Mouse (Mus musculus) stomach, embryonic 14.5 days (tissue): Measurements from ENCODE around the gene Tab3. TPM values are rescaled to one million over a fixed set of nuclear protein-coding genes. Genes with fewer than 3 reads are reported as not detected.
A peak's percentile ranks its signal among the peaks of the same experiment; 100 is the strongest.

ENCODE experiments used
- ATAC-seq: fragments of 200-750 bp; cut with Nextera tagmentation; 2 replicates; pipeline ENCODE4 v1.8.0; 2017; ENCODE audit warnings: low read depth, moderate TSS enrichment; ENCODE audit not compliant: insufficient number of reproducible peaks, insufficient read depth, low FRiP score
- H3K27ac ChIP-seq: fragments of 300-500 bp; sonication (generic); 2 replicates; pipeline ENCODE4 v1.5.1; 2014; ENCODE audit warnings: mild to moderate bottlenecking, low read length, moderate library complexity, mixed read lengths
- H3K27me3 ChIP-seq: fragments of 300-500 bp; sonication (generic); 2 replicates; pipeline ENCODE4 v1.6.1; 2014; ENCODE audit warnings: low read length, control low read depth, mixed read lengths; ENCODE audit not compliant: control insufficient read depth, insufficient read depth
- H3K36me3 ChIP-seq: fragments of 300-500 bp; sonication (generic); 2 replicates; pipeline ENCODE4 v1.6.1; 2014; ENCODE audit warnings: mild to moderate bottlenecking, control low read depth, low read length, moderate library complexity, mixed read lengths; ENCODE audit not compliant: control insufficient read depth, insufficient read depth
- H3K4me1 ChIP-seq: fragments of 300-500 bp; sonication (generic); 2 replicates; pipeline ENCODE4 v1.6.1; 2014; ENCODE audit warnings: low read length, control low read depth, mixed read lengths; ENCODE audit not compliant: control insufficient read depth, insufficient read depth
- H3K4me2 ChIP-seq: fragments of 300-500 bp; sonication (generic); replicated peaks from 2 replicates; pipeline ENCODE4 v1.6.1; 2014; ENCODE audit warnings: low read depth, low read length, control low read depth
- H3K4me3 ChIP-seq: fragments of 300-500 bp; sonication (generic); 2 replicates; pipeline ENCODE4 v1.5.1; 2014; ENCODE audit warnings: low read depth, low read length, control low read depth
- H3K9ac ChIP-seq: fragments of 300-500 bp; sonication (generic); replicated peaks from 2 replicates; pipeline ENCODE4 v1.6.1; 2014; ENCODE audit warnings: low read depth, mild to moderate bottlenecking, control low read depth, low read length, moderate library complexity, mixed read lengths
- H3K9me3 ChIP-seq: fragments of 300-500 bp; sonication (generic); 2 replicates; pipeline ENCODE4 v1.6.1; 2016; ENCODE audit warnings: low read depth, low read length, control low read depth; ENCODE audit not compliant: control insufficient read depth
- WGBS: fragments of 180-500 bp; shearing (Covaris S2); extraction: QIAGEN DNeasy Blood & Tissue Kit; methylation state at CpG from one replicate; pipeline ENCODE4 v1.1.7; 2014; 5-methylcytosine and 5-hydroxymethylcytosine counted together
- polyA plus RNA-seq: library from polyadenylated mRNA; unstranded; fragments of >200 nt; fragmentation: Nextera tagmentation; extraction: Ambion mirVana; gene quantifications from 2 replicates; pipeline ENCODE4 v1.2.1, GENCODE M21; 2014

Gene Tab3
- polyA plus RNA-seq, result 5.3 and 6.2 TPM in 2 replicates

DNA sequence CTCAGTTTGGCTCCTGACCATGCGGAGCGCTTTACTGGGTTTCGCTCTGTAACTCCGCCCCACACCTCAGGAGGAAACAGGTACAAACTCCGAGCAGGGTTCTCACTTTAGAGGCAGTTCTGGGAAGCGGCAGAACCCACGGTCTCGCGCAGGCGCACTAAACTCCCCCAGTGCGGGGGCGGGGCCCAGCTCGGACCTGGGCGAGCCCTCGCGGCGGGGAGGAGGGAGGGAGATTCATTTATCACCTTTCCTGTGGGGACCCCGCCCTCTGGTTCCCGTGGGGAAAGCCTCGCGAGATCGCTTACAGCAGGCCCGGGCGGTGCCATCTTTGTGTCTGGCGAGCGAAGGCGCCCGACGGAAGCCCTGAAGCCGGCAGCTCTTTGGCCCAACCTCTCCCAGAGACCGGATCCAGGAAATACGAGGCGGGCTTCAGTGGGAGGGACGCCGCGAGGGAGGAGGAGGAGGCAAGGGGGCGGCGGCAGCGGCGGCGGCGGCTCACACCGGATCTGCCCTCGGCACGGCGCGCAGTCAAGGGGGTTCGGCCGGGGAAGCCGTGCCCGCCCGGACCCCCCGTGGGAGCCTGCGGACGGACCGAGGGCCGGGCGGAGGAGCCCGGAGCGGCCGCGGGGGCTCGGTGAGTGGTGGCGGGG is at the start of gene Tab3:
Tab3 (plus strand) TSS at position 491 of the 650 bp plus-strand sequence.
- 0 out of 2 replicates have a peak within 1 kb of the TSS, but pooled peaks have one; percentile 48 for H3K27ac ChIP-seq
- no peaks in the 10 kb centered on the region for H3K27me3 ChIP-seq
- H3K4me2 ChIP-seq, result peak within 1 kb of the TSS; percentile 40
- peak within 1 kb of the TSS; percentile 71 for H3K9ac ChIP-seq
- peak within 1 kb of the TSS; percentile 60 for H3K4me3 ChIP-seq
- H3K36me3 ChIP-seq, result no peaks in the 10 kb centered on the region
- H3K4me1 ChIP-seq, result no peaks in the 10 kb centered on the region
- ATAC-seq, result peak; percentile 97
- 19% methylated on average over 37 of the region's 64 CpGs for WGBS
- H3K9me3 ChIP-seq, result no peaks in the 10 kb centered on the region

GRCm38 (mm10) chrX:85525545-85525944 is 48.3 kb upstream of the Tab3 start:
- H3K27ac ChIP-seq, result no peak overlapping the region
- H3K4me2 ChIP-seq, result no peak overlapping the region
- no peaks in the 10 kb centered on the region for H3K9me3 ChIP-seq
- H3K4me1 ChIP-seq, result no peaks in the 10 kb centered on the region
- ATAC-seq, result no peak
- no peaks in the 10 kb centered on the region for H3K27me3 ChIP-seq
- H3K9ac ChIP-seq, result no peak overlapping the region
- H3K4me3 ChIP-seq, result no peak overlapping the region
- no peaks in the 10 kb centered on the region for H3K36me3 ChIP-seq
- WGBS, result 24% methylated on average over 1 of the region's 1 CpGs

DNA sequence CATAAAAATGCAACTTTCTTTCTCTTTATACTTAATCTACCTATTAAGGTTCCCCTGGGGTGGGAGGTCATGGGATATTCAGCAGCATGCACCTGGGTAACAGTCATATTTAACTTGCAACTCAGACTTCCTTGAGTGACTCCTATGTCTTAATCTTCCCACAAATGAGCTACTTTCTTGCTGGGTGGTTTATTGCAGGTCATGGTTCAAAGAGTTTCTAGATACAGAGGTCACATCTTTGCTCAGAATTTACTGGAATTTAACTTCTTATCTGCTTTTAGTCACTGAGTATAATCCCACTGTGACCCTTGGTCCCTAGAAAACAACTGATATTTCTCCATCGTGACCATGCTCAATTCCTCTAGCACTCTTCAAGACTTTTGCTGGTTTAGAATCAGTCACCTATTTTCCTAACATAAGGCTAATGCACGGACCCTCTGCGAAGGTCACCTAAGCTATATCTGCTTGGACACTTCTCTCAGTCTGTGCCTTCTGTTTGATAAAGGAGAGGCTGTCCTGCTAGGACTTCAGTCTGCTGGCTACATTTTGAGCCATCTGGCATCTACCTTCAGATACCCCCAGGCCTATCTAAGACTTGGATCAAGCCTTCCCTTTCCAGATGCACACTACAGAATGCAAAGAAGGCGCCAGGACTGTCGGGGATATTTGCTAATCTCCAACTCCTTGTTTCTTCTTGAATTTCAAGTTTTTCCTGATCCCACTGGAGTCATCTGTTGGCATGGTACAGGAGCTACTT is 47.4 kb upstream of the Tab3 start:
- no peaks in the 10 kb centered on the region for H3K36me3 ChIP-seq
- no peaks in the 10 kb centered on the region for H3K27me3 ChIP-seq
- 48% methylated on average over 5 of the region's 5 CpGs for WGBS
- no peak overlapping the region for H3K27ac ChIP-seq
- H3K4me3 ChIP-seq, result no peak overlapping the region
- ATAC-seq, result no peak
- no peaks in the 10 kb centered on the region for H3K9me3 ChIP-seq
- no peak overlapping the region for H3K9ac ChIP-seq
- H3K4me1 ChIP-seq, result no peaks in the 10 kb centered on the region
- H3K4me2 ChIP-seq, result no peak overlapping the region

- Histone ChIP-seq H3K4me2 (no peak overlapping the region), H3K4me3 (no peak overlapping the region), H3K36me3 (no peaks in the 10 kb centered on the region), H3K27ac (no peak overlapping the region), H3K9me3 (no peaks in the 10 kb centered on the region), H3K9ac (no peak overlapping the region), H3K27me3 (no peaks in the 10 kb centered on the region), H3K4me1 (no peaks in the 10 kb centered on the region)
- WGBS, result 88% methylated on average over 2 of the region's 2 CpGs
- ATAC-seq, result no peak
Observed at GRCm38 (mm10) chrX:85558931-85559330, 14.9 kb upstream of the Tab3 start.

GRCm38 (mm10) chrX:85566256-85566655 is 7.6 kb upstream of the Tab3 start:
- Histone ChIP-seq H3K4me3 (no peak overlapping the region), H3K27ac (no peak overlapping the region), H3K4me2 (no peak overlapping the region), H3K9me3 (no peaks in the 10 kb centered on the region), H3K9ac (no peak overlapping the region), H3K27me3 (no peaks in the 10 kb centered on the region), H3K36me3 (no peaks in the 10 kb centered on the region), H3K4me1 (no peaks in the 10 kb centered on the region)
- ATAC-seq, result no peak
- WGBS, result 68% methylated on average over 4 of the region's 4 CpGs

- Histone ChIP-seq H3K9ac (peak overlapping the region; percentile 71), H3K36me3 (no peaks in the 10 kb centered on the region), H3K9me3 (no peaks in the 10 kb centered on the region), H3K27ac (0 out of 2 replicates have a peak overlapping the region, but pooled peaks have one; percentile 48), H3K4me3 (peak overlapping the region; percentile 60), H3K4me2 (peak overlapping the region; percentile 40), H3K27me3 (no peaks in the 10 kb centered on the region), H3K4me1 (no peaks in the 10 kb centered on the region)
- WGBS, result 21% methylated on average over 34 of the region's 34 CpGs
- ATAC-seq, result peak; percentile 63
Observed at GRCm38 (mm10) chrX:85574182-85574541, 340 bp downstream of the Tab3 start.

DNA sequence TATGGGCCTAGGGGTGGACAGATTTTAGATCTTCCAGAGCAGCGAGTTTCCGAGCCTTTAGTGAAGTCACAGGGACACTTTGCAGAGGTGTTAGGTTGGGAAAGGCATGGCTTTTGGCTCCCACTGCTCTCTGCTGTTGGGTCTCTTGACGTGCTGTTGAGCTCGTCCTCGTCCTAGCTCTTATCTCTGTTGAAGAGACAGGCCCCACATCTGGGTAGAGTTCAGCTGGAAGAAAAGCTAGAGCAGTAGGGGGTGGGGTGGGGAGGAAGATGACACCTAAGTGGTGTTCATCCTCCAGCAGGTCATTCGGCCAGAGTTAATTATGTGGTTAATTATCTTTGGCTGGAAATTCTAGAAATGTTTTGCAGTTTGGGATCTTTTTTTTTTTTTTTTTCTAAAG is 2.5 kb downstream of the Tab3 start:
- no peak for ATAC-seq
- H3K4me1 ChIP-seq, result no peaks in the 10 kb centered on the region
- H3K27ac ChIP-seq, result no peak overlapping the region
- no peak overlapping the region for H3K4me2 ChIP-seq
- 59% methylated on average over 6 of the region's 6 CpGs for WGBS
- H3K9ac ChIP-seq, result no peak overlapping the region
- H3K36me3 ChIP-seq, result no peaks in the 10 kb centered on the region
- no peaks in the 10 kb centered on the region for H3K27me3 ChIP-seq
- H3K4me3 ChIP-seq, result no peak overlapping the region
- H3K9me3 ChIP-seq, result no peaks in the 10 kb centered on the region

DNA sequence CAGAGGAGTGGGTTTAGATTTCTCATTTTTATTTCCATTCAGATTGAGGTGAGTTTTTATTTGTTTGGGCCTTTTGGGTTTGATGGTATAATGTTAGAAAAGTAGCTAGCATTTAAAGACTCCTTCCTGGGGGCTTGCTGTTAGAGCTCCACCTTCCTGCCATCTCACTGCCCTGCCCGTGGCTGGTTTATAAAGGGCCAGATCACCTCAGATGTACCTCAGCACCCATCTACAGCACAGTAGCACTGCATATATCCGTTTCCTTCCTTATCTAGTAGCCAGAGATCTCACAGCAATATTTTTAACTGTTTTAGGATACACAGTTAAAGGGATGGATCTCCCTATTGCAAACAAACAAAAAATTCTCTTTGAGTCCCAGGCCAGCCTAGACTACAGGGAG is 6.9 kb downstream of the Tab3 start:
- ATAC-seq, result no peak
- Histone ChIP-seq H3K4me1 (no peaks in the 10 kb centered on the region), H3K27me3 (no peaks in the 10 kb centered on the region), H3K9ac (no peak overlapping the region), H3K36me3 (no peaks in the 10 kb centered on the region), H3K4me2 (no peak overlapping the region), H3K27ac (no peak overlapping the region), H3K9me3 (no peaks in the 10 kb centered on the region), H3K4me3 (no peak overlapping the region)
- WGBS, result 50% methylated on average over 2 of the region's 2 CpGs
